Comparison of ENCODE assay signal across 12 mouse cellular contexts in genomic region chr9:14207561-14207936, GRCm38 (mm10).
DNase-seq lines count a peak whose midpoint lies in the region; ATAC-seq and TF ChIP-seq lines count a peak whose summit lies in the region.
"Had no signal": no experiment of that assay in that cellular context is flagged by ENCODE, and none has a peak within 500 bp of the region (broad histone marks: within the 10 kb centered on the region; RNA-seq: fewer than 3 reads in every experiment).

No protein-coding gene starts in this region.

- no peak for TF ChIP-seq CTCF in lung, embryonic 14.5 days (IDR thresholded peaks at IDR 0.05; ENCODE audit: low read depth)
- TF ChIP-seq CTCF in liver, embryonic 14.5 days (IDR thresholded peaks at IDR 0.05; ENCODE audit: low read depth), result no peak

- H3K36me3 ChIP-seq in lung, embryonic 14.5 days (ENCODE audit: insufficient read depth), result no peaks in the 10 kb centered on the region
- H3K36me3 ChIP-seq in intestine, embryonic 16.5 days (ENCODE audit: control insufficient read depth, insufficient read depth, low read length), result no peaks in the 10 kb centered on the region
- no peaks in the 10 kb centered on the region for H3K36me3 ChIP-seq in liver, embryonic 14.5 days (replicated peaks; ENCODE audit: control insufficient read depth, insufficient read depth, low read depth)
- no peaks in the 10 kb centered on the region for H3K36me3 ChIP-seq in stomach, embryonic 15.5 days
- no peaks in the 10 kb centered on the region for H3K36me3 ChIP-seq in hindbrain, embryonic 11.5 days (ENCODE audit: control insufficient read depth, insufficient read depth, low read length)
- H3K36me3 ChIP-seq: embryonic facial prominence, embryonic 12.5 days had no signal

- WGBS in lung, embryonic 14.5 days, result 32% methylated on average over 3 of the region's 3 CpGs
- 51% methylated on average over 3 of the region's 3 CpGs for WGBS in intestine, embryonic 16.5 days
- 41% methylated on average over 3 of the region's 3 CpGs for WGBS in liver, embryonic 14.5 days (ENCODE audit: insufficient replicate concordance)
- 45% methylated on average over 3 of the region's 3 CpGs for WGBS in stomach, embryonic 15.5 days
- 84% methylated on average over 3 of the region's 3 CpGs for WGBS in hindbrain, embryonic 11.5 days

- no peak for TF ChIP-seq EP300 in liver, embryonic 14.5 days (IDR thresholded peaks at IDR 0.05; ENCODE audit: low read depth)

- no peaks in the 10 kb centered on the region for H3K9me3 ChIP-seq in lung, embryonic 14.5 days (ENCODE audit: low read depth, low read length)
- no peaks in the 10 kb centered on the region for H3K9me3 ChIP-seq in intestine, embryonic 16.5 days (ENCODE audit: control insufficient read depth, low read length)
- no peaks in the 10 kb centered on the region for H3K9me3 ChIP-seq in liver, embryonic 14.5 days (ENCODE audit: control insufficient read depth, low read length)
- no peaks in the 10 kb centered on the region for H3K9me3 ChIP-seq in stomach, embryonic 15.5 days
- no peaks in the 10 kb centered on the region for H3K9me3 ChIP-seq in hindbrain, embryonic 11.5 days (ENCODE audit: control insufficient read depth, low read length)
- H3K9me3 ChIP-seq: embryonic facial prominence, embryonic 12.5 days; megakaryocyte, embryonic 14.5 days had no signal

- H3K4me1 ChIP-seq in lung, embryonic 14.5 days (ENCODE audit: insufficient read depth), result peaks cover 21% of the 10 kb centered on the region
- H3K4me1 ChIP-seq in intestine, embryonic 16.5 days (ENCODE audit: control insufficient read depth, insufficient read depth, low read length), result peaks cover 6% of the 10 kb centered on the region
- 0 out of 4 replicates have a peak, but pooled peaks cover 0 to 2% of the 10 kb centered on the region in 2 experiments for H3K4me1 ChIP-seq in liver, embryonic 14.5 days (replicated peaks; ENCODE audit: control insufficient read depth in 2 of 2, insufficient read depth in 2 of 2, low read length in 1 of 2)
- H3K4me1 ChIP-seq in stomach, embryonic 15.5 days, result peaks cover 17% of the 10 kb centered on the region
- no peaks in the 10 kb centered on the region for H3K4me1 ChIP-seq in hindbrain, embryonic 11.5 days (replicated peaks; ENCODE audit: control insufficient read depth, insufficient read depth, low read length)
- H3K4me1 ChIP-seq: embryonic facial prominence, embryonic 12.5 days had no signal

- H3K4me2 ChIP-seq in lung, embryonic 14.5 days, result no peak overlapping the region
- H3K4me2 ChIP-seq in intestine, embryonic 16.5 days (ENCODE audit: low read depth, low read length), result no peak overlapping the region
- H3K4me2 ChIP-seq in liver, embryonic 14.5 days (ENCODE audit: low read depth), result no peak overlapping the region
- H3K4me2 ChIP-seq in stomach, embryonic 15.5 days, result no peak overlapping the region
- no peak overlapping the region for H3K4me2 ChIP-seq in hindbrain, embryonic 11.5 days (replicated peaks; ENCODE audit: low read depth, low read length)
- H3K4me2 ChIP-seq: embryonic facial prominence, embryonic 12.5 days; hindbrain, embryonic 14.5 days had no signal

- peak; percentile 49 for DNase-seq in lung, embryonic 14.5 days
- DNase-seq in lung, postnatal 4 days, result no peak
- DNase-seq in liver, embryonic 14.5 days (ENCODE audit: low read depth in 3 of 3, low spot score in 3 of 3), result no peak
- no peak for DNase-seq in adrenal gland, adult 18-20 months (ENCODE audit: low spot score in 2 of 2)
- DNase-seq in hindbrain, embryonic 11.5 days (ENCODE audit: low spot score), result no peak
- no peak for DNase-seq in cerebellum, postnatal 14 days
- DNase-seq: thymus, postnatal 25 days had no signal

- peak; percentile 44 for ATAC-seq in lung, embryonic 14.5 days (ENCODE audit: insufficient read depth)
- ATAC-seq in intestine, embryonic 16.5 days, result 0 out of 2 replicates have a peak, but pooled peaks have one; percentile 52
- ATAC-seq in liver, embryonic 14.5 days (ENCODE audit: insufficient read depth), result peak; percentile 45; the same call in 1 of the 2 replicates
- ATAC-seq in stomach, embryonic 15.5 days (ENCODE audit: insufficient read depth, low FRiP score, low read depth), result peak; percentile 53; the same call in 1 of the 2 replicates
- no peak for ATAC-seq in hindbrain, embryonic 11.5 days (ENCODE audit: low FRiP score)

- peak overlapping the region; percentile 6; the same call in 1 of the 2 replicates for H3K27ac ChIP-seq in lung, embryonic 14.5 days (ENCODE audit: low read depth)
- H3K27ac ChIP-seq in intestine, embryonic 16.5 days (ENCODE audit: low read length), result no peak overlapping the region
- no peak overlapping the region for H3K27ac ChIP-seq in liver, embryonic 14.5 days
- peak overlapping the region; percentile 67; the same call in 1 of the 2 replicates for H3K27ac ChIP-seq in stomach, embryonic 15.5 days
- no peak overlapping the region for H3K27ac ChIP-seq in hindbrain, embryonic 11.5 days (ENCODE audit: low read depth, low read length)
- H3K27ac ChIP-seq: embryonic facial prominence, embryonic 12.5 days; hindbrain, embryonic 14.5 days had no signal

- H3K4me3 ChIP-seq in lung, embryonic 14.5 days (ENCODE audit: low read depth, low read length), result no peak overlapping the region
- H3K4me3 ChIP-seq in intestine, embryonic 16.5 days (ENCODE audit: low read length), result no peak overlapping the region
- H3K4me3 ChIP-seq in liver, embryonic 14.5 days (ENCODE audit: insufficient read depth in 1 of 2, low read depth in 2 of 2, low read length in 2 of 2), result no peak overlapping the region
- no peak overlapping the region for H3K4me3 ChIP-seq in stomach, embryonic 15.5 days (replicated peaks)
- no peak overlapping the region for H3K4me3 ChIP-seq in hindbrain, embryonic 11.5 days (ENCODE audit: low read depth, low read length)
- H3K4me3 ChIP-seq: embryonic facial prominence, embryonic 12.5 days; megakaryocyte, embryonic 14.5 days had no signal

- no peak overlapping the region for H3K9ac ChIP-seq in lung, embryonic 14.5 days
- no peak overlapping the region for H3K9ac ChIP-seq in intestine, embryonic 16.5 days (ENCODE audit: low read depth, low read length)
- H3K9ac ChIP-seq in liver, embryonic 14.5 days (replicated peaks), result no peak overlapping the region
- no peak overlapping the region for H3K9ac ChIP-seq in stomach, embryonic 15.5 days
- no peak overlapping the region for H3K9ac ChIP-seq in hindbrain, embryonic 11.5 days (ENCODE audit: low read depth, low read length)
- H3K9ac ChIP-seq: embryonic facial prominence, embryonic 12.5 days; hindbrain, embryonic 14.5 days had no signal

- H3K27me3 ChIP-seq in lung, embryonic 14.5 days (ENCODE audit: insufficient read depth, low read length), result no peaks in the 10 kb centered on the region
- no peaks in the 10 kb centered on the region for H3K27me3 ChIP-seq in intestine, embryonic 16.5 days (replicated peaks; ENCODE audit: control insufficient read depth, insufficient read depth, low read length)
- no peaks in the 10 kb centered on the region for H3K27me3 ChIP-seq in liver, embryonic 14.5 days (ENCODE audit: control insufficient read depth, insufficient read depth, low read length)
- H3K27me3 ChIP-seq in stomach, embryonic 15.5 days (replicated peaks), result no peaks in the 10 kb centered on the region
- no peaks in the 10 kb centered on the region for H3K27me3 ChIP-seq in hindbrain, embryonic 11.5 days (ENCODE audit: control insufficient read depth, insufficient read depth, low read length)
- H3K27me3 ChIP-seq: embryonic facial prominence, embryonic 12.5 days had no signal

Comparison
In these comparisons a context has a peak if more than half of its experiments do, and no peak if none do; other contexts are left out.
1. H3K27ac ChIP-seq: peak in lung, embryonic 14.5 days (single experiment) and stomach, embryonic 15.5 days (single experiment); none in intestine, embryonic 16.5 days (single experiment), liver, embryonic 14.5 days (single experiment) and hindbrain, embryonic 11.5 days (single experiment).